Mouse (Mus musculus): ENCODE data around the gene Acaa1b. TPM values are rescaled to one million over a fixed set of nuclear protein-coding genes. Genes with fewer than 3 reads are reported as not detected.

The Acaa1b gene
- polyA plus RNA-seq, 1 experiment from 2014 or later, result 1.8 TPM

DNA sequence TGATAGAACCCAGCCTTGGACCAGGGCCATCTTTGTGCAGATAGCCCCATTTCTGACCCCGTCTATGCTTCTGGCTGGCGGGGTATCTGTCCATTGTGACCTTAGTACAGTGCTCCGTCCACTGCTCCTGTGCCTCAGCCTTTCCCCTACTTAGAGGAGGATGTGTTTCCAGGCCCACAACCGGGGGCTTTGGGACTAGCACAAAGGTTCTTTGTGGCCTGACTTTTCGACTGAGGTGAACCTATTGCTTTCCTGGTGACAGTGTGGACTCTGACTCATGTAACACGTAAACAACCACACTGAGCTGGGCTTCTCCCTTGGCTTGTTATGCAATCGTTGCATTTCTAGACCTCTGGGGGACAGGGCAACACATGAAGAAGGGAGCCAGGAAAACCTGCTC lies 7.8 kb upstream of the Acaa1b start:
- no peak for ATAC-seq (ENCODE audit: low FRiP score, low read depth)
- H3K4me3 ChIP-seq, result no peak overlapping the region
- no peak overlapping the region for H3K9ac ChIP-seq
- no peaks in the 10 kb centered on the region for H3K4me1 ChIP-seq
- H3K27me3 ChIP-seq, result no peaks in the 10 kb centered on the region
- no peak overlapping the region for H3K27ac ChIP-seq
- H3K9me3 ChIP-seq, result no peaks in the 10 kb centered on the region
- H3K36me3 ChIP-seq, result no peaks in the 10 kb centered on the region
- WGBS, result 85% methylated on average over 7 of the region's 7 CpGs
- H3K4me2 ChIP-seq (replicated peaks), result no peak overlapping the region

DNA sequence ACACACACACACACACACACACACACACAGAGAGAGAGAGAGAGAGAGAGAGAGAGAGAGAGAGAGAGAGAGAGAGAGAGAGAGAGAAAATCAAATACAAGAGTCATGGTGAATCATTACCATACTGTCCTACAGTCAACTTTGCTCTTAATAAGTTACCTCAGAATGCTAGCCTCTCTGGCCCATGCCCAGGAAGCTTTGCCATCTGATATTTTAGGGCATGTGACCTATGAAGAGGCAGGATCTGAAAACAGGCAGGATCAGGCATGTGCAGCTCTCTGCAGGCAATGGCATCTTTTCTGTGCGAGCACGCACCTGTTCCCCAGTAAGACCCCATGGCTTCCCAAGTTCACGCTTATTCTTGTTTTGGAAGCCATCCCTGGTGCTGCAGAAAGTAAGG lies 3.8 kb upstream of the Acaa1b start:
- H3K36me3 ChIP-seq, result no peaks in the 10 kb centered on the region
- H3K27me3 ChIP-seq, result peaks cover 24% of the 10 kb centered on the region
- no peaks in the 10 kb centered on the region for H3K9me3 ChIP-seq
- H3K9ac ChIP-seq, result no peak overlapping the region
- WGBS, result 84% methylated on average over 3 of the region's 3 CpGs
- no peak overlapping the region for H3K27ac ChIP-seq
- H3K4me2 ChIP-seq (replicated peaks), result no peak overlapping the region
- no peak overlapping the region for H3K4me3 ChIP-seq
- ATAC-seq (ENCODE audit: low FRiP score, low read depth), result no peak
- H3K4me1 ChIP-seq, result no peaks in the 10 kb centered on the region

DNA sequence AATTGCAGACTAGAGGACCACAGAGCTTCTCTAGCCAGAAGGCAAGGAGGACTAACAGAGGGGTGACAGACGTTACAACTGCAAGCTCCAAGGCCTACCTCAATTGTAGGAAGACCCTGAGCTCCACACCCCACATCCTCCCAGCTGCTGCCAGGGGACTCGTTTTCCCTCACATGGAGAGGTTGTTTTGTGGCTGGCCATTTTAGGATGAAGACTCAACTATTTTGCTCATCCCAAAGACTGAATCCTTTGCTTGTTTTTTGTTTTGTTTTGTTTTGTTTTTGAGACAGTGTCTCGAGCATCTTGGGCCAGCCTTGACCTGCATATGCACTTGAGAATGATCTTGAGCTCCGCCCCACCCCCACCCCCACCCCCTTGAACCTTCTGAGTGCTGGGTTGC lies 2.0 kb upstream of the Acaa1b start, which contains the start of gene Gm47289:
TSS of gene Gm47289 (plus strand) at position 301 of the 400 bp plus-strand sequence.
- H3K27me3 ChIP-seq, result peaks cover 37% of the 10 kb centered on the region
- no peaks in the 10 kb centered on the region for H3K9me3 ChIP-seq
- 48% methylated on average over 4 of the region's 4 CpGs for WGBS
- no peaks in the 10 kb centered on the region for H3K4me1 ChIP-seq
- no peak for ATAC-seq (ENCODE audit: low FRiP score, low read depth)
- no peaks in the 10 kb centered on the region for H3K36me3 ChIP-seq
- H3K4me2 ChIP-seq (replicated peaks), result no peak within 1 kb of the TSS
- no peak within 1 kb of the TSS for H3K4me3 ChIP-seq
- no peak within 1 kb of the TSS for H3K27ac ChIP-seq
- no peak within 1 kb of the TSS for H3K9ac ChIP-seq

DNA sequence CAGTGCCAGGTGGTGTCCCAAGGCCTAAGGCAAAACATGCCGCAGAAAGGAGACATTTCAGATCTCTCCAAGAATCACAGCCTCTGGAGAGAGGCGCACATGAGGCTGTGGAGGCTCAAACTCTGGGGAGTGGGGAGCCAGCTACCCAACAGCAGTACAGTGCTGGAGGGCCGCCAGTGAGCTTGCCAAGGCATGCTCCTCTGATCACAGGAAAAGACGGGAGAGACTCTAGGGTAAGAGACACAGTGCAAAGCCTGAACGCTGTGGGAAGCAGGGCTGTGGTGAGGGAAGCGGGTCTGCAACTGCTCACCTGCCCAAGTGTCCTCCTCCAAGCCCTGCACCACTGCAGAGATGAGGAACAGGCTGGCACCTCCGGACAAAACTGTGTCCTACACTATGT lies 1.1 kb downstream of the Acaa1b start:
- 53% methylated on average over 7 of the region's 7 CpGs for WGBS
- Histone ChIP-seq H3K27ac (no peak overlapping the region), H3K27me3 (peaks cover 37% of the 10 kb centered on the region), H3K36me3 (no peaks in the 10 kb centered on the region), H3K9ac (peak overlapping the region; percentile 45; the same call in 1 of the 2 replicates), H3K9me3 (no peaks in the 10 kb centered on the region), H3K4me1 (no peaks in the 10 kb centered on the region), H3K4me3 (peak overlapping the region; percentile 56; the same call in 1 of the 2 replicates), H3K4me2 (replicated peaks) (peak overlapping the region; percentile 73)
- 0 out of 2 replicates have a peak, but pooled peaks have one; percentile 17 for ATAC-seq (ENCODE audit: low FRiP score, low read depth)

DNA sequence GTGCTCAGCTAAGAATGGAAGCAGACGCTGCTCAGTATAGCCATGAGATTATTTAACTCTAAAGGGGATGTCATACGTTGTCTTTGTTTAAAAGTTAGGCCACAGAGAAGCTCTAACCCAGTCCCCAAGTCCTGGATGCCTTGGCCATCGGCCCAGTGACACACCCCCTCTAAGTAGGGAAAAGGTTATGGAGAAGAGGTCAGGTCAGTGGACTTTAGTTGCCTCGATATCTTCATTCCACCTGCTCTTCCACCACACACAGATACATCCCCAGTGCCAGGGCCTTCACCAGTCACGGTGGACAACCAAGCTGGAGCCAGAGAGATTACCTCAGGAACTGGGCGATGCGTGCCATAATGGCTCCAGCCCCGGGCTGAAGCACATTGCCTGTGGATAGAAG lies 1.5 kb downstream of the Acaa1b start:
- H3K27ac ChIP-seq, result no peak overlapping the region
- H3K4me1 ChIP-seq, result no peaks in the 10 kb centered on the region
- H3K4me3 ChIP-seq, result no peak overlapping the region
- H3K4me2 ChIP-seq (replicated peaks), result no peak overlapping the region
- 81% methylated on average over 8 of the region's 8 CpGs for WGBS
- no peak overlapping the region for H3K9ac ChIP-seq
- H3K9me3 ChIP-seq, result no peaks in the 10 kb centered on the region
- no peak for ATAC-seq (ENCODE audit: low FRiP score, low read depth)
- peaks cover 37% of the 10 kb centered on the region for H3K27me3 ChIP-seq
- H3K36me3 ChIP-seq, result no peaks in the 10 kb centered on the region

DNA sequence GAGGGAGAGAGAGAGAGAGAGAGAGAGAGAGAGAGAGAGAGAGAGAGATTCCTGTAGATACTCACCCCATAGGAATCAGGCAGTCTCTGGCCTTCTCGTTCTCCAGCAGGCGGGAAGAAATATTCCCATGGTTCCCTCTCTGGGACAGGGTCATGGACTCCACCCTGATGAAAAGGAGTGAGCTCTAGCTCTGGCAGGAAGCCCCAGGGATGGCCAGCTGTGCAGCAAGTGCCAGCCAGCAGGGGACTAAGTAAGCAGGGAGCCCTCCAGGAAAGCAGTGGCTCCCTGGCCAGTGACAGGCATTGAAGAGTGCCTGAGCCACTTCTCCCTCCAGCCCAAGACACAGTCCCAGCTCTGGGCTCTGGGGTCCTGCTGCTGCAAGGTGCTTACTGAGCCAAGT lies 5.1 kb downstream of the Acaa1b start:
- no peak overlapping the region for H3K9ac ChIP-seq
- no peaks in the 10 kb centered on the region for H3K36me3 ChIP-seq
- H3K4me1 ChIP-seq, result no peaks in the 10 kb centered on the region
- 63% methylated on average over 2 of the region's 2 CpGs for WGBS
- no peak overlapping the region for H3K27ac ChIP-seq
- peaks cover 23% of the 10 kb centered on the region for H3K27me3 ChIP-seq
- ATAC-seq (ENCODE audit: low FRiP score, low read depth), result no peak
- H3K4me2 ChIP-seq (replicated peaks), result no peak overlapping the region
- H3K4me3 ChIP-seq, result no peak overlapping the region
- H3K9me3 ChIP-seq, result no peaks in the 10 kb centered on the region

DNA sequence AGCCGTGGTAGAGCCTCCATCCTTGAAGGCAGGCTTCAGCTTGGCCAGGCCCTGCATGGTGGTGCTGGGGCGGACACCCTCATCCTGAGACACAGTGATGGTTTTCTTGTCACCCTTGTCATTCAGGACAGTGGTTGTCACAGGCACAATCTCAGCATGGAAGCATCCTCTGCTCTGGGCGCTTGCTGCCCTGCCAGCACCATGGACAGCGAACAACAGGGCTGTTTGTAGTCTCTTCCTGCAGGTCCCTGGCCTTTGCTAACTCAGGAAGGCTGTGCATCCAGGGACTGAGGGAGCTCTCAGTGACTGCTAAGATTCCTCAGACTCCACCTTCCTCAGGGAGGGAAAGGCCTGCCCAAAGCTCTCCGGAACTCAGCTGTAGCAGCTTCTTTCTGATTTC lies 7.3 kb downstream of the Acaa1b start:
- Histone ChIP-seq H3K4me3 (no peak overlapping the region), H3K4me1 (no peaks in the 10 kb centered on the region), H3K27me3 (peaks cover 3% of the 10 kb centered on the region), H3K27ac (no peak overlapping the region), H3K36me3 (no peaks in the 10 kb centered on the region), H3K4me2 (replicated peaks) (no peak overlapping the region), H3K9ac (no peak overlapping the region), H3K9me3 (no peaks in the 10 kb centered on the region)
- WGBS, result 19% methylated on average over 5 of the region's 5 CpGs
- ATAC-seq (ENCODE audit: low FRiP score, low read depth), result no peak

DNA sequence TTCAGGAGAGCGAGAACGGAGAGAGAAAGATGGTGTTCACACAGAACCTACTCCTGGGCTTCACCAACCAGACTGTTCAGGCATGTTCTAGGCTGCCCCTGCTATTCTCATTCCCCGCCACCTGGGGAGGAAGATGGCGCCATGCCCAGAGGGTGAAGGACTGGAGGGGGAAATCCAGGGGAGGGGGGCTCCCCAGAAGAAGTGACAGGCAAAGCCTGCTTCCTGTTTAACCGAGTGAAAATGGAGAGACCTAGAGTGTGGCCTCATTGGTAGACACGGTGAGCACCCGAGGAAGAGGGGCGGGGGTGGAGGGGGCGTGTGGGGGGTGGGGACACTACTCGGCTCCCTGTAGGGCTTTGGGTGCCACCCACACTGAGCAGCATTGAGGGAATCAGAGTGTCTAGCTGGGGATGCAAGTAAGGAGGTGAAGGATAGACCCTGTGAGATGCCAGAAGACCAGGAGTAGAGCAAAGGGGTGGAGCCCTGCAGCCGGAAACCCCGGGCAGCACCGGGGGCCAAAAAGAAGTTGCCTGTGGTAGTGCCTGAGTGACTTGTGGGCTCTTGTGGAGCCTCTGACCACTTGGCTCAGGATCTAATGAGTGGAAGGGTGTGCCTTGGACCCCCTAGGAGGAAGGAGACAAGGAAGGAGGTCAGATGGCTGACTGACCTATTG lies 10.7 kb downstream of the Acaa1b start:
- Histone ChIP-seq H3K9ac (no peak overlapping the region), H3K27me3 (no peaks in the 10 kb centered on the region), H3K4me1 (no peaks in the 10 kb centered on the region), H3K36me3 (no peaks in the 10 kb centered on the region), H3K27ac (no peak overlapping the region), H3K4me3 (no peak overlapping the region), H3K9me3 (no peaks in the 10 kb centered on the region), H3K4me2 (replicated peaks) (no peak overlapping the region)
- 73% methylated on average over 13 of the region's 13 CpGs for WGBS
- ATAC-seq (ENCODE audit: low FRiP score, low read depth), result no peak

DNA sequence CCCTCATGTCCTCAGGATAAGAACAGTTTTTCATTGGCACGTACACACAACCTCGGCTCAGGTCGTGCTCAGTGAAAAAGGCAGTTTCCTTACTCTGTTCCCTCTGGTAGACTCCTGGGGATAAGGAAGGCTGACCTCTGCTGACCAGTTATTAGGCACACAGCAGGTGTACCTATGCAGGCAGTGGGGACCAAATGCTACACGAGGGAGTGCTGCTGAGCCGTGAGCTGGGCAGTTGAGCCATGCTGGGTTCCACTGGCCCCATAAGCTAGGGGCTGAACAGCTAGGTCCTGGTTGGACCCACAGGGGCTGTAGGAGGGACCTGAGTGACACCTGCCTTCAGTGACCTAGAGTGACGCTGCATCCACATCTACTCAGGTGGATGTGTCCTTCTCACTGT lies 11.3 kb downstream of the Acaa1b start:
- WGBS, result 67% methylated on average over 6 of the region's 6 CpGs
- Histone ChIP-seq H3K27ac (no peak overlapping the region), H3K36me3 (no peaks in the 10 kb centered on the region)

DNA sequence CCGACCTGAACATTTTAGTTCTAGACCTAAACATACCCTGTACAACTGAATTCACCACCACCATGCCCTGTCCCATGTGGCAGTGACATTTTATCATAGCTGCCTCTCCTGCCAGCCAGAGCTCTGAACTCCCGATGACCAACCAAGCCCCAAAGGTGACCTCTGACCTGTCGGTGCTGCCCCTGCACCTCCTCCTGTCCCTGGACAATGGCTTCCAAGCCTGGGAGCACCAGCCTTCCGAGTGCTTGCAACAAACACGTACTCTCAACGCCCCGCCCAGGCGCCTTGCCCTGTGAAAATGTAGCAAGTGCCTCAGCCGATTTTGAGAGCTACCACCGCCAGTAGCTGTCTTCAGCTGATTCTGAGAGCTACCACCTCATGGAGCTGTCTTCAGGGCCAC lies 11.8 kb downstream of the Acaa1b start:
- no peak overlapping the region for H3K4me2 ChIP-seq (replicated peaks)
- 64% methylated on average over 10 of the region's 10 CpGs for WGBS
- no peak for ATAC-seq (ENCODE audit: low FRiP score, low read depth)
- H3K9me3 ChIP-seq, result no peaks in the 10 kb centered on the region
- H3K27ac ChIP-seq, result no peak overlapping the region
- H3K27me3 ChIP-seq, result no peaks in the 10 kb centered on the region
- no peaks in the 10 kb centered on the region for H3K36me3 ChIP-seq
- no peak overlapping the region for H3K9ac ChIP-seq
- no peaks in the 10 kb centered on the region for H3K4me1 ChIP-seq
- no peak overlapping the region for H3K4me3 ChIP-seq

More for the DNA sequence above, 11.3 kb downstream of the Acaa1b start:
- Histone ChIP-seq H3K4me1 (no peaks in the 10 kb centered on the region), H3K4me2 (replicated peaks) (no peak overlapping the region), H3K27me3 (no peaks in the 10 kb centered on the region), H3K4me3 (no peak overlapping the region), H3K9ac (no peak overlapping the region), H3K9me3 (no peaks in the 10 kb centered on the region)
- ATAC-seq (ENCODE audit: low FRiP score, low read depth), result no peak

DNA sequence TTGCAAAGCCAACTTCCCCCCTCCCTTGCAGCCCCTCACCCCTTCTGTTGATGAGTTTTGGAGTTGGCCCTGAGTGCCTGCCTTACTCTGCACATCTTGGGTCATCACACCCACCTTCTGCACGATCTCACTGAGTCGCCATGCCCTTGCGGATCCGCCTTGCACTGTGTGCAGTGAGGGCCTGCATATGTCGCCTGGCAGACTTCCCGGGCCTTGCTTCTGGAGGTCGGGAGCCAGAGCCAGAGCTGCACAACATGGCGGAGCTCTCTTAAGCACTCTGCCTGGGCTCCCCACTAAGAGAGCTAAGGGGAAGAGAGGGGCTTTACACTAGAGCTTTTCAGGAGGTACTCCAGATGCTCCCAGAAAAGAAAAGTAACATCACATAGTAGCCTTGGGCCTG lies 12.2 kb downstream of the Acaa1b start:
- H3K4me3 ChIP-seq, result no peak overlapping the region
- no peak for ATAC-seq (ENCODE audit: low FRiP score, low read depth)
- H3K9me3 ChIP-seq, result no peaks in the 10 kb centered on the region
- H3K4me2 ChIP-seq (replicated peaks), result no peak overlapping the region
- H3K27me3 ChIP-seq, result no peaks in the 10 kb centered on the region
- H3K9ac ChIP-seq, result no peak overlapping the region
- H3K36me3 ChIP-seq, result no peaks in the 10 kb centered on the region
- no peaks in the 10 kb centered on the region for H3K4me1 ChIP-seq
- no peak overlapping the region for H3K27ac ChIP-seq
- 80% methylated on average over 8 of the region's 8 CpGs for WGBS

DNA sequence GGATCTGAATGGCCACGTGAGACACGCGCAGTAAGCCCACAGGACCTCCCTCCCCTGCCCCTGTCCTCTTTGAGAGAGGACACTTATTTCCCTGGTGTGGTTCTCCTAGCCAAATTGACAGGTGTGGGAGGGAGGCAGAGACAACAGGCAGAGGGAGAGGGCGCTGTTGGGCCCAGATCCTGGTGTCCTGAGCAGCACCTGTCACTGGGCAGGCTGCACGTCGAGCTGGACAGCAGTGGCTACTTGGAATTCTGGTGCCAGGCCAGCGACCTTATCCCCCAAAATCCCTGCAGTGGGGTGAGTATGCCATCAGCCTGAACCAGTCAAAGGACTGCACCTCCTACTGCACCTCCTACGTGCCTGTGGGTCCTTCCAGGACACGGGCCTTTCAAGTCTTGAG lies 13.5 kb downstream of the Acaa1b start:
- H3K9ac ChIP-seq, result no peak overlapping the region
- H3K4me1 ChIP-seq, result no peaks in the 10 kb centered on the region
- ATAC-seq (ENCODE audit: low FRiP score, low read depth), result no peak
- no peak overlapping the region for H3K4me3 ChIP-seq
- H3K36me3 ChIP-seq, result no peaks in the 10 kb centered on the region
- no peak overlapping the region for H3K27ac ChIP-seq
- WGBS, result 76% methylated on average over 9 of the region's 9 CpGs
- H3K4me2 ChIP-seq (replicated peaks), result no peak overlapping the region
- no peaks in the 10 kb centered on the region for H3K9me3 ChIP-seq
- H3K27me3 ChIP-seq, result no peaks in the 10 kb centered on the region

DNA sequence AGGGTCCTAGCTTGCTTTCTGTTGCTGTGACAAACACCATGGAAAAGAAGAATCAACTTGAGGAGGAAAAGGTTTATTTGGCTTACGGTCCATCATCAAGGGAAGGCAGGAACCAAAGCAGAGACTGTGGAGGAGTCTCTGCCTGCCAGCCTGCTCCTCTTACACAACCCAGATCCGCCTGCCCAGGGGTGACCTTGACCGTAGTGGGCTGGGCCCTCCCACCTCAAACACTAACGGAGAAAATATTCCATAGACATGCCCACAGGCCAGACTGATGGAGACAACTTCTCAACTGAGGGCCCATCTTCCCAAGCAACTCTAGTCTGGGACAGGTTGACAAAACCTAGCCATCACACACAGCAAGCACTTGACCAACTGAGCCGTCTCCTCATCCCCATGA lies 14.8 kb downstream of the Acaa1b start:
- no peaks in the 10 kb centered on the region for H3K27me3 ChIP-seq
- H3K4me3 ChIP-seq, result no peak overlapping the region
- H3K36me3 ChIP-seq, result no peaks in the 10 kb centered on the region
- no peaks in the 10 kb centered on the region for H3K4me1 ChIP-seq
- 88% methylated on average over 5 of the region's 5 CpGs for WGBS
- no peak overlapping the region for H3K27ac ChIP-seq
- no peak for ATAC-seq (ENCODE audit: low FRiP score, low read depth)
- no peak overlapping the region for H3K4me2 ChIP-seq (replicated peaks)
- H3K9ac ChIP-seq, result no peak overlapping the region
- no peaks in the 10 kb centered on the region for H3K9me3 ChIP-seq

All from limb, embryonic 13.5 days (tissue).